In the genomic region with DNA sequence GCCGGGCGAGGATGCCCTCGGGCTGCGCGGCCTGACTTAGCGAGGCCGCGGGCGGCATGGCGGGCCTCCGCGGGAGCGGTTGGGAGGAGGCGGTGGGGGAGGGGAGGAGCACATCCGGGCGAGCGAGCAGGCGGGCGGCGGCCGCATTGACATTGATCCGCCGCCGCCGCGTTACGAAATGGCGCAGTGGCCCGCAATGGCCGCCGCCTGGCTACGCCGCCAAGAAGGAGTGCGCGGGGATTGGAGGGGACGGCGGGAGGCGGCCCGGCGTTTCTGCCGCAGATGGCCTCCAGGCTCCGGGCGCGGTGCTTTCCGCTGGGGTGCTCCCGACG, we compare ENCODE assay signal across 7 mouse cellular contexts. TPM values are rescaled to one million over a fixed set of nuclear protein-coding genes. Genes with fewer than 3 reads are reported as not detected.
DNase-seq lines count a peak whose midpoint lies in the region; ATAC-seq and TF ChIP-seq lines count a peak whose summit lies in the region.

No protein-coding gene starts in this region.

- H3K9me3 ChIP-seq in embryonic facial prominence, embryonic 12.5 days = no peaks in the 10 kb centered on the region
- H3K9me3 ChIP-seq in limb, embryonic 12.5 days = no peaks in the 10 kb centered on the region
- no peaks in the 10 kb centered on the region for H3K9me3 ChIP-seq in midbrain, embryonic 14.5 days (ENCODE audit: control insufficient read depth, low read length)

- H3K4me1 ChIP-seq in embryonic facial prominence, embryonic 12.5 days = peaks cover 19% of the 10 kb centered on the region
- peaks cover 14% of the 10 kb centered on the region for H3K4me1 ChIP-seq in kidney, adult 2 months (ENCODE audit: control insufficient read depth, insufficient read depth, low read length)
- H3K4me1 ChIP-seq in limb, embryonic 12.5 days (replicated peaks) = peaks cover 20% of the 10 kb centered on the region
- H3K4me1 ChIP-seq in midbrain, embryonic 14.5 days (ENCODE audit: control insufficient read depth, insufficient read depth, low read length) = peaks cover 19% of the 10 kb centered on the region

- H3K4me3 ChIP-seq in embryonic facial prominence, embryonic 12.5 days = peak overlapping the region; percentile 89
- peak overlapping the region; percentile 79 for H3K4me3 ChIP-seq in kidney, adult 2 months (ENCODE audit: insufficient read depth, low read depth, low read length)
- peak overlapping the region; percentile 96 for H3K4me3 ChIP-seq in limb, embryonic 12.5 days (replicated peaks)
- peak overlapping the region; percentile 88 for H3K4me3 ChIP-seq in midbrain, embryonic 14.5 days (replicated peaks; ENCODE audit: low read depth, low read length)

- H3K4me2 ChIP-seq in embryonic facial prominence, embryonic 12.5 days (replicated peaks) = peak overlapping the region; percentile 90; the same call in 1 of the 2 replicates
- peak overlapping the region; percentile 91 for H3K4me2 ChIP-seq in limb, embryonic 12.5 days
- peak overlapping the region; percentile 67 for H3K4me2 ChIP-seq in midbrain, embryonic 14.5 days (ENCODE audit: low read length)

- peak overlapping the region; percentile 97 for H3K27ac ChIP-seq in embryonic facial prominence, embryonic 12.5 days
- peak overlapping the region; percentile 93 for H3K27ac ChIP-seq in kidney, adult 2 months (ENCODE audit: insufficient read depth, low read depth, low read length)
- peak overlapping the region; percentile 98 for H3K27ac ChIP-seq in limb, embryonic 12.5 days
- peak overlapping the region; percentile 98 for H3K27ac ChIP-seq in midbrain, embryonic 14.5 days (replicated peaks; ENCODE audit: low read depth, low read length)

- no peak for TF ChIP-seq CTCF in kidney, adult 2 months (conservative IDR thresholded peaks at IDR 0.05; ENCODE audit: insufficient read depth, insufficient read length, low read depth, low read length)

- TF ChIP-seq POLR2A in kidney, adult 2 months (IDR thresholded peaks at IDR 0.05; ENCODE audit: low read depth, low read length) = no peak

- DNase-seq in adrenal gland, postnatal 25 days = peak; percentile 96
- DNase-seq in heart, adult 18-20 months = peak; percentile 95 to 96
- peak; percentile 95 for DNase-seq in kidney, adult 2 months
- DNase-seq in midbrain, embryonic 14.5 days = peak; percentile 95
- DNase-seq in spleen, adult 12 weeks (ENCODE audit: low spot score) = peak; percentile 85

- peaks cover 24% of the 10 kb centered on the region for H3K36me3 ChIP-seq in embryonic facial prominence, embryonic 12.5 days
- peaks cover 13% of the 10 kb centered on the region for H3K36me3 ChIP-seq in kidney, adult 2 months (ENCODE audit: control insufficient read depth, insufficient read depth, low read length)
- peaks cover 37% of the 10 kb centered on the region for H3K36me3 ChIP-seq in limb, embryonic 12.5 days
- H3K36me3 ChIP-seq in midbrain, embryonic 14.5 days (ENCODE audit: control insufficient read depth, insufficient read depth, low read length) = peaks cover 27% of the 10 kb centered on the region

- H3K27me3 ChIP-seq in embryonic facial prominence, embryonic 12.5 days = no peaks in the 10 kb centered on the region
- no peaks in the 10 kb centered on the region for H3K27me3 ChIP-seq in kidney, adult 2 months (replicated peaks; ENCODE audit: control insufficient read depth, insufficient read depth, low read length)
- no peaks in the 10 kb centered on the region for H3K27me3 ChIP-seq in limb, embryonic 12.5 days
- H3K27me3 ChIP-seq in midbrain, embryonic 14.5 days (ENCODE audit: control insufficient read depth, insufficient read depth, low read length) = no peaks in the 10 kb centered on the region

- under 1% methylated on average over 45 of the region's 47 CpGs for WGBS in embryonic facial prominence, embryonic 12.5 days
- under 1% methylated on average over 47 of the region's 47 CpGs for WGBS in kidney, adult 2 months
- WGBS in limb, embryonic 12.5 days = under 1% methylated on average over 40 of the region's 47 CpGs
- WGBS in midbrain, embryonic 14.5 days = 0% methylated on average over 47 of the region's 47 CpGs

- ATAC-seq in embryonic facial prominence, embryonic 12.5 days (ENCODE audit: insufficient number of reproducible peaks, insufficient read depth, low FRiP score, low TSS enrichment) = peak; percentile 28
- ATAC-seq in limb, embryonic 12.5 days (ENCODE audit: insufficient number of reproducible peaks, insufficient read depth, low FRiP score, low TSS enrichment, low read depth) = peak; percentile 55
- ATAC-seq in midbrain, embryonic 14.5 days (ENCODE audit: low FRiP score, low TSS enrichment) = peak; percentile 77

- H3K9ac ChIP-seq in embryonic facial prominence, embryonic 12.5 days = peak overlapping the region; percentile 96
- peak overlapping the region; percentile 99 for H3K9ac ChIP-seq in limb, embryonic 12.5 days (replicated peaks)
- peak overlapping the region; percentile 96 for H3K9ac ChIP-seq in midbrain, embryonic 14.5 days (replicated peaks; ENCODE audit: low read length)

RNA-seq across cellular contexts. Expression of a gene that starts 0.5 kb away (rescaled TPM):
- total RNA-seq in adrenal gland, postnatal 25 days (2021) = 426 and 454 TPM in 2 replicates
- 343 and 389 TPM in 2 replicates for polyA plus RNA-seq in embryonic facial prominence, embryonic 12.5 days (2016; fragmentation: Nextera tagmentation; extraction: Ambion mirVana)
- 100 to 1,000 TPM; 157 to 174 TPM for total RNA-seq in heart, adult 18-20 months (2021)
- 16.2 and 34.0 TPM in 2 replicates for polyA plus RNA-seq in kidney, adult 2 months (2012; rRNA removed)
- 393 and 427 TPM in 2 replicates for polyA plus RNA-seq in limb, embryonic 12.5 days (2016; fragmentation: Nextera tagmentation; extraction: Ambion mirVana)
- polyA plus RNA-seq in midbrain, embryonic 14.5 days (2014; fragmentation: Nextera tagmentation; extraction: Ambion mirVana) = 163 and 176 TPM in 2 replicates

RNA-seq across cellular contexts. Expression of a gene that starts 44.8 kb away (rescaled TPM):
- total RNA-seq in adrenal gland, postnatal 25 days (2021) = 106 TPM in 2 replicates
- 33.2 and 36.2 TPM in 2 replicates for polyA plus RNA-seq in embryonic facial prominence, embryonic 12.5 days (2016; fragmentation: Nextera tagmentation; extraction: Ambion mirVana)
- total RNA-seq in heart, adult 18-20 months (2021) = 10 to 100 TPM; 58.8 to 61.7 TPM
- 58.0 and 59.5 TPM in 2 replicates for polyA plus RNA-seq in kidney, adult 2 months (2012; rRNA removed)
- 31.3 and 31.8 TPM in 2 replicates for polyA plus RNA-seq in limb, embryonic 12.5 days (2016; fragmentation: Nextera tagmentation; extraction: Ambion mirVana)
- 5.8 and 11.4 TPM in 2 replicates for polyA plus RNA-seq in midbrain, embryonic 14.5 days (2014; fragmentation: Nextera tagmentation; extraction: Ambion mirVana)

Comparison
In these comparisons a context has a peak if more than half of its experiments do, and no peak if none do; other contexts are left out.
1. Peak in every context shown above with its lines: DNase-seq, ATAC-seq, H3K4me3 ChIP-seq and H3K27ac ChIP-seq.